Mouse (Mus musculus) mesoderm, embryonic 11.5 days (tissue): Measurements from ENCODE around the gene Gna13.

Source experiments
- DNase-seq: peaks from one replicate; pipeline ENCODE4 v3.0.0-alpha.2; 2012; ENCODE audit warnings: low read depth, low spot score

The Gna13 gene

DNA sequence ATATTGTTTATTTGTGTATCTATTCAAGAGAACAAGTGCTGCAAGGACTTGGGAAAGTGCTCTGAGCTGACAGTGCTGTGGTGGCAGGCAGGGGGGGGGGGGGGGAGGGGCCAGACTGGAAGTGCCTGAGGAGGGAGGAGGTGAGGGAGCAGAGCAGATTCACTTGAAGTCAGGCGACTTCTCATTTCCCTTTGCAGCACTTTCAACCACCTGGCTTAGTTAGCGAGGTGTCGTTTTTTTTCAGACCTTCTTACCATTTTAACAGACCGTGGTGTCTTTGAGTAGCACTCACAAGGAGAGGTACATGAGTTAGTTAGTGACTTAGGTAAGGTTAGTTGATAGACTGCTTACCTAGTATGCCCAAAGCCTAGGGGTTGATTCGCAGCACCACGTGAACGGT is 12.8 kb downstream of the Gna13 start:
- DNase-seq = no peak

GRCm38 (mm10) chr11:109376484-109377143 is 14.0 kb downstream of the Gna13 start:
- no peak for DNase-seq

GRCm38 (mm10) chr11:109377477-109377876 is 14.8 kb downstream of the Gna13 start:
- no peak for DNase-seq

DNA sequence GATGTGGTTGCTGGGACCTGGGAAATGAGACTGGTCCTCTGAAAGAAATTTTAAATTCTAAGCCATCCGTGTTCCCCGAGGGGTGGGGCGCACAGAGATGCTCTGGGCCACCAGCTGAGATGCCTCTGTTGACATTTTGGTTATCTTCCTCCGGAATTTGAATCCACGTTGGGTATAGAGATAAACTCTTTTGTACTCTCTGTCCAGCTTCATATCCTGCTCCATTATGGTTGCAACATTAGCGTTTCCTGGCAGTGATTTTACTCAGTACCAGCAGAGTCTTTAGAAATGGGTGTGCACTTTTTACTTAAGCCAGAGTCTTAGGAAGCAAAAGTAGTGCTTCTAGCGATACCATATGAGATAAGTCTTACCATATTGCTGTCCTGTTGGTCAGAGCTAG is 15.4 kb downstream of the Gna13 start:
- DNase-seq = no peak

GRCm38 (mm10) chr11:109380662-109381061 is 18.0 kb downstream of the Gna13 start:
- no peak for DNase-seq

DNA sequence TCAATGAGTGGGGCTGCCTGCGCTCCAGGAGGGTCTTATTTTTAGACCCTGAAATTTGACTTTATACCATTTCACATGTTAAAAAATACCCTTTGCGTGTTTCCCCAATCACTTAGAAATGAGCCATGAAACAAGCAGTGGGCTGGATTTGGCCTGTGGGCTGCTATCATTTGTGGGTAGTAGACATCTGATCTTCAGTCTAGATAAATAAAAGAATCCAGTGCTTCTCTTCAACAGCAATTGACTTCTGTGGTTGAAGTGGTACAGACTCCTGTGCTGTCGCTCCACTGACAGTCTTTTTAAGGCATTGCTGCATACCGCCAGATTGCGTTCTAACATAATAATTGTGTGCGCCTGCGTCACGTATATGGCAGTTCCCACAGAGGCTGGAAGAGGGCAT is 22.7 kb downstream of the Gna13 start:
- no peak for DNase-seq

- DNase-seq = no peak
These were observed 26.4 kb downstream of the Gna13 start for GRCm38 (mm10) chr11:109389046-109389445.

DNA sequence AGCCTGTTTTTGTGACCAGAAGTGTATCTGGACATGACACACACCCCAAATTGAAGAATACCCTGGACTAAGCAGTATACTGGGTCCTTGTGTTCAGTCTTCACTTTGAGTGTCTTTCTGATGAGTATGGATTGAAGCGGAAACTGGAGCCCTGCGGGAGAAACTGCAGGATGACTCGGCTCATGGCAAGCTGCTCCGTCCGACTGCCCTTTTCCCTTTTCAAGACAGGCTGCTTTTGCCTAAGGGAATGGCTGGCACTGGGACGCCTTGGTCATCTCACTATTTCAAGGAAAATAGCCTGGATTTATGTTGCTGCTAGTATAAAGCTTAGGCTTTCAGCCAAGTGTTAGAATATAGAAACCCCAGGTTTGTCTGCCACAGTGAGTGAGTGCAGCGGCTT is 28.6 kb downstream of the Gna13 start:
- no peak for DNase-seq

GRCm38 (mm10) chr11:109391760-109392159 is 29.1 kb downstream of the Gna13 start:
- DNase-seq = no peak

DNA sequence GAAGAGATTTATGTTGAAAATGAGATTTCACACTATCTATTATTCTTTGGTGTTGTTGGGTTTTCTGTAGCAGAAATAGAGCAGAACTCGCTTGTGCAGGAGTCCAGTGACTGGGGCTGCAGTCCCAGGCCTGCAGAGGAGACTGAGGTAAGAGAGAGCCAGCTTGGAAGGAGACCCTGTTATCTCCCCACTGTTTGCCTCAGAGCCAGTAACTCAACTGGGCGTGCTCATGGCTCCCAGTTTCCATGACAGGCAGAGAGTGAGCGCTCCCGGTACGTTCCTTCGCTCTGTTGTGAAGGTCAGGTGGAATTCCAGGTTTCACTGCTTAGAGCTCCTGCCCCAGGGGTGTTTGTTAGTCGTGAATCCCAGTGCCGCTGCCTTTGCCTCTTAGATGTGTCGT is 30.0 kb downstream of the Gna13 start:
- no peak for DNase-seq

- no peak for DNase-seq
These were observed 32.1 kb downstream of the Gna13 start for GRCm38 (mm10) chr11:109394758-109395157.

GRCm38 (mm10) chr11:109395291-109395690 is 32.7 kb downstream of the Gna13 start:
- no peak for DNase-seq

GRCm38 (mm10) chr11:109406431-109406830 is 43.8 kb downstream of the Gna13 start:
- DNase-seq = no peak

GRCm38 (mm10) chr11:109410197-109410980 is 47.8 kb downstream of the Gna13 start:
- DNase-seq = no peak

DNA sequence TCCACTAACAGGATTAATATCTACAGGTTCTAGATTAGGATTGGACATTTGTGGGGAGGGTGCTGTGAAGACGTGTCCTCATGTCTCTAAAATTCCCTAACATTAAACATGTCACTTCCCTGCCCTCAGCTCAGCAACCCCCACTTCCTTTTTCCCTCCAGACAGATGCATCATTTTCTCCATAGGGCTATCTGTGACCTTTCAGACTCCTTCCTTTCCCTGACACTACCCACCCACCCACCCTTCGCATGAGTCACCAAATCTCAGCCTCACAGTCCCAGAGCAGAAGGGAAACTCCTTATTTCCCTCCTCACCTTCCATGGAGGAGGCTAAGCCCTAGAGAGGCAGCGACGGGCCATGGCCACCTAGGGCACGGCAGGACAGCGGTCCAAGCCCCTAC is 51.0 kb downstream of the Gna13 start, which contains the start of gene 9930022D16Rik:
9930022D16Rik (plus strand) TSS at position 301 of the 400 bp plus-strand sequence.
- no peak for DNase-seq

DNA sequence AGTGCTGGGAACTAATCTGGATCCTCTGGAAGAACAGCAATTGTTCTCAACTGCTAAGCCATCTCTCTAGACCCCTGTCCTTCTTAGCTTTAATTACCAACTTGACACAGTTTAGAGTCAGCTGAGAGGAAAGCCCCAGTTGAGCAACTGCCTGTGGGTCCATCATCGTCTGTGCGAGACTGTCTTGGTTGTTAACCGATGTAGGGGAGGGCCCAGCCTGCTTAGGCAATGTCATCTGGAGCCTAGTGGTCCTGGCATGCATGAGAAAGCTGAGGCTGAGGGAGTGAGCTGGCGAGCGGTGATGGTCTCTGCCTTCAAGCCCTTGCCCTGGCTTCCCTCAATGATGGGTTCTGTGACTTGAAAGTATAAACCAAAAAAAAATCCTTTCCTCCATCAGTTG is 52.2 kb downstream of the Gna13 start:
- DNase-seq = no peak

DNA sequence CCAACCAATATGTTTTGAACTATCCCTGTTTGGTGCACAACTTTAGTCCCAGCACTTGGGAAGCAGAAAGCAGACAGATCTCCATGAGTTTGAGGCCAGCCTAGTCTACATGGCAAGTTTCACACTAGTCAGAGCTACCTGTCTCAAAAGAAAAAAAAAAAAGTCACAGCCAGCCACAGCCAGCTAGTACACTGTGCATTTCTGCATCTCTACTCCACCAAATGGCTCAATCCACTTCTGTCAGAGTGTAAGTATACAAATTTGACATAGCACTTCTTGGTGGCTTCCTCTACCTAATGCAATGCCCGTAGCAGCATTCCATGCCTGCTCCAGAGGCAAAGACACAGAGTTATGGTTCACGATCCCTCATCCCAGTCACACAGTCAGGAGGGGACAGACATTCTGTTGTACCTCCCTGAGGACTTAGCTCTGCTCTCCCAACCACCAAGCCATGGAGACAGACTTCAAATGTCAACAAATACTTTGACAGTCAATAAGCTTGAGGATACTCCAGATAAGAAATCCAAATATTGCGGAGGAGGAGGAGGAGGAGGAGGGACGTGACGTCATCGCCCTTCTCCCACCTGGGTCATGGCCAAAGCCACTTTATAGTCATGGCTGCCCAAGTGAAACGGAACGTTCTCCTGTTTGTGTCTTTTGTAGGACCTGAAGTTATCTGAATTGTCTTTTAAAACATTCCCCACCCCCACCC is 54.2 kb downstream of the Gna13 start:
- DNase-seq = no peak

- DNase-seq = no peak
These were observed 54.9 kb downstream of the Gna13 start for GRCm38 (mm10) chr11:109417472-109418040.

DNA sequence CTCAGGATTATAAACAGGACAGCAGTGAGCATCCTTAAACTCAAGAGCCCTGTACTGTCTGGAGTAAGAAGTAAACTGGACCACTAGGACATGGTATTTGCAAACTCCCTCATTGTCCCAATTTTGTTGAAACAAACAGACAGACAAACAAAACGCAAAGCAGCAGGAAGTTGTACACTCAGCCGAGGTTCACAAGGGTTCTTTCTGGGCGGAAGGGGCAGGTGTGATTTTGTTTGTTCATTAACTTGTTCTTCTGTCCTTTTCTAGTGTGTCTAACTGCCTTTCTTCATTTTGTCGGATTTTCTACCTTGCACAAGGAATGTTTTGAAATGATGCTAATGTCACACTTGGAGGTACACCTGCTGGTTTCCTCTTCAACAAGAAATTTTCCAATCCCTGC is 56.8 kb downstream of the Gna13 start:
- DNase-seq = no peak

- DNase-seq = no peak
These were observed 57.4 kb downstream of the Gna13 start for GRCm38 (mm10) chr11:109419961-109420566.

GRCm38 (mm10) chr11:109420567-109420962 is 57.9 kb downstream of the Gna13 start:
- no peak for DNase-seq

DNA sequence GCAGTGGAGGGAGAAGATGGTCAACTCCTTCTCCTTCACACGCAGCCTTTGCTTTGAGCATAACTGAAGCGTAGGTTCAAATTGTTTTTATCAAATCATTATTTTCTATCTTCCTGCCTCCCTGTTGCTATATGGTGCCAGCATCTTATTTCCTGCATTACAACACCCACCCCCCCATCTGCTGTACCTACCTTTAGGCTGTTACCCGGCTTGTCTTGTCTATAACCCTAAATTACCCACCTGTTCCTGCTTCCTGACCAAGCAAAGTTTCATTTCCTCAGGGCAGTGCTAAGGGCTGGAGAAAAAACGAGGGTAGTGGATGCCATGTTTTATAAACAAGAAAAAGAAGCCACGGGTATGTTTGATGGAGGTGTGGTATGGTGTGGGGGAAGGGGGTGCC is 58.6 kb downstream of the Gna13 start:
- DNase-seq = no peak
